Mouse (Mus musculus): ENCODE results near the gene Ripply2. TPM values are rescaled to one million over a fixed set of nuclear protein-coding genes. Genes with fewer than 3 reads are reported as not detected.

Ripply2 gene
- not detected for polyA plus RNA-seq (2014; fragmentation: Illumina TruSeq; extraction: RNeasy Lipid Tissue Mini Kit (QIAGEN cat#74804); ENCODE audit: low read depth, low replicate concordance)

DNA sequence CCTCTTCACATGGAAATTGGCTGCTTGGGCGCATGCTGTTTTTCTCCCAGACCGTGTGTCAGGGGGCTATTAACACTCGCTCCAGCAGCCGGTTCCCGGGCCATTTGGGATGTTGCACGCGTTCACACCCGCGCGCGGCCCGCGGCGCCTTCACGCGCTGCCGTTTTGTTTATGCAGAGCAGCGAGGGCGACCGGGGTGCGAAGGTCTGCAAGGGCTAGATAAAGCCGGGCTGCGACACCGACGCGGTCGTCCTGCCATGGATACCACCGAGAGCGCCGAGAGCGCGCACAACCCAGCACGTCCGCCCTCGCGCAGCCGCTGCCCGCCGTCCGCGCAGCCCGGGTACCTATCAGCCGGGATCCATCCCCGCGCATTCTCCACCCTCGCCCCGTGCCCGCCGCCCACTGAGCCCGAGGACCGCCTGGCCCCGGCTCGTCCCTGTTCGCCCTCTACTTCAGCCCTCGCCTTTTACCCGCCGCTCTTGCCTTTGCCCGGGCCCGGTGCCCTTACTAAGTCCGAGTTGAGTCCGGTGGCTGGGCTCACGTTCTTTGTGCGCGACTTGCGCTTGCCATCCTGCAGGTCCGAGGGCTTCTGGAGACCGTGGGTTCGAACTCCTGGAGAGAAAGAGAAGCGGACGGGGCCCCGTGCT lies at the start of gene Ripply2:
Ripply2 (plus strand) TSS at position 250 of the 650 bp plus-strand sequence.

GRCm38 (mm10) chr9:87021778-87022523 lies 6.6 kb downstream of the Ripply2 start, which contains the start of gene Cyb5r4:
Gene Cyb5r4, plus strand, starts transcription at chr9:87022014.

Other genes with a start within 250 kb of the Ripply2 start
- gene Snap91, start 134.9 kb upstream of the Ripply2 start, polyA plus RNA-seq (2014; fragmentation: Illumina TruSeq; extraction: RNeasy Lipid Tissue Mini Kit (QIAGEN cat#74804); ENCODE audit: low read depth, low replicate concordance): 0.57 TPM
- gene Cyb5r4, start 6.5 kb downstream of the Ripply2 start, polyA plus RNA-seq (2014; fragmentation: Illumina TruSeq; extraction: RNeasy Lipid Tissue Mini Kit (QIAGEN cat#74804); ENCODE audit: low read depth, low replicate concordance): 150 TPM
- 0.53 TPM for gene Mrap2, start 128.8 kb downstream of the Ripply2 start, polyA plus RNA-seq (2014; fragmentation: Illumina TruSeq; extraction: RNeasy Lipid Tissue Mini Kit (QIAGEN cat#74804); ENCODE audit: low read depth, low replicate concordance)
- 9.3 TPM for gene Cep162, start 240.0 kb downstream of the Ripply2 start, polyA plus RNA-seq (2014; fragmentation: Illumina TruSeq; extraction: RNeasy Lipid Tissue Mini Kit (QIAGEN cat#74804); ENCODE audit: low read depth, low replicate concordance)

Measured in kidney, adult 10 weeks (tissue).